Mouse (Mus musculus): ENCODE data around the gene Phf19.

- no peak for TF ChIP-seq EP300 (IDR thresholded peaks at IDR 0.05; ENCODE audit: low read length)
- no peak for TF ChIP-seq RCOR1 (conservative IDR thresholded peaks at IDR 0.05; ENCODE audit: low read depth, low read length)
Measured at GRCm38 (mm10) chr2:34960966-34961365, 47.1 kb upstream of the Phf19 start.
